Mouse (Mus musculus): ENCODE measurements around the gene Man2a1. TPM values are rescaled to one million over a fixed set of nuclear protein-coding genes. Genes with fewer than 3 reads are reported as not detected.

Gene Man2a1
- polyA plus RNA-seq (2014; fragmentation: Nextera tagmentation; extraction: Ambion mirVana) = 3.0 and 3.5 TPM in 2 replicates

- ATAC-seq (ENCODE audit: low FRiP score) = peak; percentile 98
- H3K9me3 ChIP-seq (ENCODE audit: control insufficient read depth, low read length) = no peaks in the 10 kb centered on the region
- peak within 1 kb of the TSS; percentile 92 for H3K9ac ChIP-seq (ENCODE audit: low read length)
- H3K4me3 ChIP-seq (ENCODE audit: low read depth, low read length) = peak within 1 kb of the TSS; percentile 88
- under 1% methylated on average over 49 of the region's 69 CpGs for WGBS
- H3K36me3 ChIP-seq (ENCODE audit: control insufficient read depth, insufficient read depth, low read length) = no peaks in the 10 kb centered on the region
- H3K27me3 ChIP-seq (ENCODE audit: control insufficient read depth, insufficient read depth, low read length) = no peaks in the 10 kb centered on the region
- peak; percentile 99 for DNase-seq (ENCODE audit: low spot score, missing footprints)
- peaks cover 8% of the 10 kb centered on the region for H3K4me1 ChIP-seq (ENCODE audit: control insufficient read depth, insufficient read depth, low read length)
- H3K4me2 ChIP-seq = peak within 1 kb of the TSS; percentile 94
- peak within 1 kb of the TSS; percentile 72 for H3K27ac ChIP-seq (ENCODE audit: low read depth, low read length)
These were observed at the start of gene Man2a1 for GRCm38 (mm10) chr17:64600372-64601090. Gene Man2a1 (plus strand): TSS chr17:64600736.

DNA sequence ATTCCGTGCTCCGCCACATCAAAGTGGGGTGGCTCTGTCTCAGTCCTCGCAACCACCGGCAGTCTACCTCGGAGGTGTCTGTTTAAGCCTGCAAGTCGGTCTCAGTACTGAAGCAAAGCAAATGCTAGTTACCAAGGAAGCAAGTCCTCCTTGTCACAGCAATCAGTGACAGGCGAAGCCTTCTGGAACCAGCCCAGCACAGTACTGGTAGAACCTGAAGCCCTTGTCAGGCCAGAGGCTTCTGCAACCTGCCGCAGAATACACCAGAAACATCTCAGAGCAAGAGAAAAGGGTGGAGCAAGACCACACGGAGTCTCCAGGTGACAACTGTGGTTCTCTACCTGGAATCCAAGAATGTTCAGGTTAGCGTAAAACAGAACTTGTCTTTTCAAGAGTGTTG, 47.2 kb upstream of the Man2a1 start:
- Histone ChIP-seq H3K36me3 (ENCODE audit: control insufficient read depth, insufficient read depth, low read length) (no peaks in the 10 kb centered on the region), H3K9me3 (ENCODE audit: control insufficient read depth, low read length) (no peaks in the 10 kb centered on the region), H3K9ac (ENCODE audit: low read length) (no peak overlapping the region), H3K4me2 (no peak overlapping the region), H3K27me3 (ENCODE audit: control insufficient read depth, insufficient read depth, low read length) (no peaks in the 10 kb centered on the region), H3K4me1 (ENCODE audit: control insufficient read depth, insufficient read depth, low read length) (no peaks in the 10 kb centered on the region), H3K4me3 (ENCODE audit: low read depth, low read length) (no peak overlapping the region), H3K27ac (ENCODE audit: low read depth, low read length) (no peak overlapping the region)
- no peak for DNase-seq (ENCODE audit: low spot score, missing footprints)
- ATAC-seq (ENCODE audit: low FRiP score) = no peak
- WGBS = 92% methylated on average over 10 of the region's 10 CpGs

DNA sequence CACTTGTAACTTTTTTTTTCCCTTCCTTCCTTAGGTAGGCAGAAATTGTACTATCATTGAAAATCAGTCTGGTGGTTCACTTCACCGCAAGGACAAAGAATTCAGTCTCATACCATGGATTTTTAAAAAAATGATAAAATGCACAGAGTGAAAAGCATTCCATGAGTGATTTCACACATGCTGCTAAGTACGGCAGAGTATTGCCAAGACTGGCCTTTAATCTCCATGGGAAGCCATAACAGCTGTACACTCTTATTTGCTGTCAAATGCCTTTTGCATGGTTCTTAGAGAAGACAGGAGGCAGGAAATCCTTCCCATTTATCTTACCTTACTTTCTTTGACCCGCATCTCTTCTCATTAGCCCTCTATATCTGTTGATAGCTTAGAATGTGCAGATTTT, 45.6 kb upstream of the Man2a1 start:
- WGBS = 77% methylated on average over 3 of the region's 3 CpGs
- no peak for ATAC-seq (ENCODE audit: low FRiP score)

DNA sequence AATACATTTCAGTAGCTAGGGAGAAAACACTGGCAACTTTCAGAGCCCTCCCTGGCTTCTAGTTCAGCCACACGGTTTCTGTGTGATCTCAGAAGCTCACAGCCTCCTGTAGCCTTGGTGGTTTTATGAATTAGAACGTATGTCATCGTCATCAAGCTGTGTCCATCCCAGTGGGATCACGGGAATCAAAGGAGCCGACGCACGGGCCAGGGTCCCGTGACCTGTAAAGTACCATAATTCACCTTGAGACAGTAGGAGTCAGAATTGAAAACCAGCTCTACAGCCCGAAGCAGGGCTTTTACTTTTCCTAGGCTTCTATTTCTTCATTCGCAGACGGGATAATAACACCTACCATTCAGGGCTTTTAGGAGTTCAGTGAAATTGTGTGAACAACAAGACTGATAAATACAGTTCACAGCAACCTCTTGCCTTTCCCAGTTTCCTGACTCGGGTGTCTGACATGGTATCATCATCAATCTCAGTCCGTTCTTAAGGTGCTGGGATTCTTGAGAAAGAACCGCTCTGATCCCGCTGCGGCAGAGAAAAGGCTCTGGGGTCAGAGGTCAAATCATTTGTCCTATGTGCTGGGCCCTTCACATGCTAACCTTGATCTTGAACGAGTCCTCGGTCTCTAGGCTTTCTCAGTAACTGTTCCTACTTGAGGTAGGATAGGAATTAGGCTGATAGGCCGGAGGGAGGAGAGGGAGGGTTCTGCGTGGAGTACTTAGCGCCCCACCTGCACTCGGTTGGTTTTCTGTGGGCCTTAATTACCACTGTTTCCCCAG, 43.7 kb upstream of the Man2a1 start:
- 91% methylated on average over 22 of the region's 22 CpGs for WGBS
- DNase-seq (ENCODE audit: low spot score, missing footprints) (no peak), ATAC-seq (ENCODE audit: low FRiP score) (no peak)
- H3K9me3 ChIP-seq (ENCODE audit: control insufficient read depth, low read length) = no peaks in the 10 kb centered on the region
- 0 out of 2 replicates have a peak, but pooled peaks cover 2% of the 10 kb centered on the region for H3K4me1 ChIP-seq (ENCODE audit: control insufficient read depth, insufficient read depth, low read length)
- H3K4me3 ChIP-seq (ENCODE audit: low read depth, low read length) = no peak overlapping the region
- H3K9ac ChIP-seq (ENCODE audit: low read length) = no peak overlapping the region
- H3K27ac ChIP-seq (ENCODE audit: low read depth, low read length) = no peak overlapping the region
- H3K36me3 ChIP-seq (ENCODE audit: control insufficient read depth, insufficient read depth, low read length) = no peaks in the 10 kb centered on the region
- no peak overlapping the region for H3K4me2 ChIP-seq
- H3K27me3 ChIP-seq (ENCODE audit: control insufficient read depth, insufficient read depth, low read length) = no peaks in the 10 kb centered on the region

More for the DNA sequence above, 45.6 kb upstream of the Man2a1 start:
- H3K9ac ChIP-seq (ENCODE audit: low read length) = no peak overlapping the region
- H3K27me3 ChIP-seq (ENCODE audit: control insufficient read depth, insufficient read depth, low read length) = no peaks in the 10 kb centered on the region
- DNase-seq (ENCODE audit: low spot score, missing footprints) = no peak
- 0 out of 2 replicates have a peak, but pooled peaks cover 2% of the 10 kb centered on the region for H3K4me1 ChIP-seq (ENCODE audit: control insufficient read depth, insufficient read depth, low read length)
- no peak overlapping the region for H3K4me3 ChIP-seq (ENCODE audit: low read depth, low read length)
- no peak overlapping the region for H3K4me2 ChIP-seq
- H3K36me3 ChIP-seq (ENCODE audit: control insufficient read depth, insufficient read depth, low read length) = no peaks in the 10 kb centered on the region
- H3K27ac ChIP-seq (ENCODE audit: low read depth, low read length) = no peak overlapping the region
- H3K9me3 ChIP-seq (ENCODE audit: control insufficient read depth, low read length) = no peaks in the 10 kb centered on the region

DNA sequence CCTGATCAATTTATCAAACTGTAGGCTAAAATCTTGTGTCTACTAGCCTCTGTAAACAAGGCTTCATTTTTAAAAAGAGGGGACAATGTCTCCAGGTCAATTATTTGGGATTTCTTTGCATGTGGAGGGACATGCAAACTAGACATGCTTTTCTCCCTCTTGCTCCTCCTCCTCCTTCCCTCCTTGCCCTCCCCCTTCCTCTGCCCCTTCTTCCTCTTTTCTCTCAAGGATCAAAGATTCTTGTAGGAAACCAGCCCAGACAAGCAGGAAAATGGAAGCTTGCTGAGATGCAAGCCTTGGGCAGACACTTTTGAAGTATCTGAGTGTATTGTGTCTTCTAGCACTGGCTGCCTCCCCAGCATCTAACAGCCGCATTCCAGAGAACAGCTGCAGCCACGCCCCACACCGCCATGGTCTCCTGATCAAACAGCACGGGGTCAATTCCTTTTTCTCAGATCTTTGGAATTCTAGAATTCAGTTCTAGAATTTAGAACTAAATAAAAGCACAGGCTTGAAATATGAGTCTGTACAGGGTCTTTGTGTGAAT, 41.5 kb upstream of the Man2a1 start:
- H3K27ac ChIP-seq (ENCODE audit: low read depth, low read length) = no peak overlapping the region

GRCm38 (mm10) chr17:64566435-64566834, 34.1 kb upstream of the Man2a1 start:
- no peak overlapping the region for H3K9ac ChIP-seq (ENCODE audit: low read length)
- DNase-seq (ENCODE audit: low spot score, missing footprints) (no peak), ATAC-seq (ENCODE audit: low FRiP score) (no peak)
- no peak overlapping the region for H3K27ac ChIP-seq (ENCODE audit: low read depth, low read length)
- H3K27me3 ChIP-seq (ENCODE audit: control insufficient read depth, insufficient read depth, low read length) = no peaks in the 10 kb centered on the region
- no peaks in the 10 kb centered on the region for H3K36me3 ChIP-seq (ENCODE audit: control insufficient read depth, insufficient read depth, low read length)
- 86% methylated on average over 6 of the region's 6 CpGs for WGBS
- no peaks in the 10 kb centered on the region for H3K9me3 ChIP-seq (ENCODE audit: control insufficient read depth, low read length)
- no peaks in the 10 kb centered on the region for H3K4me1 ChIP-seq (ENCODE audit: control insufficient read depth, insufficient read depth, low read length)
- H3K4me2 ChIP-seq = no peak overlapping the region
- no peak overlapping the region for H3K4me3 ChIP-seq (ENCODE audit: low read depth, low read length)

More for the DNA sequence above, 41.5 kb upstream of the Man2a1 start:
- 5% methylated on average over 4 of the region's 4 CpGs for WGBS
- H3K4me2 ChIP-seq = no peak overlapping the region
- no peaks in the 10 kb centered on the region for H3K9me3 ChIP-seq (ENCODE audit: control insufficient read depth, low read length)
- 0 out of 2 replicates have a peak, but pooled peaks cover 2% of the 10 kb centered on the region for H3K4me1 ChIP-seq (ENCODE audit: control insufficient read depth, insufficient read depth, low read length)
- peak; percentile 80 for ATAC-seq (ENCODE audit: low FRiP score)
- no peaks in the 10 kb centered on the region for H3K27me3 ChIP-seq (ENCODE audit: control insufficient read depth, insufficient read depth, low read length)
- no peak overlapping the region for H3K4me3 ChIP-seq (ENCODE audit: low read depth, low read length)
- H3K9ac ChIP-seq (ENCODE audit: low read length) = no peak overlapping the region
- H3K36me3 ChIP-seq (ENCODE audit: control insufficient read depth, insufficient read depth, low read length) = no peaks in the 10 kb centered on the region
- no peak for DNase-seq (ENCODE audit: low spot score, missing footprints)

- Histone ChIP-seq H3K27me3 (ENCODE audit: control insufficient read depth, insufficient read depth, low read length) (no peaks in the 10 kb centered on the region), H3K4me1 (ENCODE audit: control insufficient read depth, insufficient read depth, low read length) (no peaks in the 10 kb centered on the region), H3K4me3 (ENCODE audit: low read depth, low read length) (no peak overlapping the region), H3K9me3 (ENCODE audit: control insufficient read depth, low read length) (no peaks in the 10 kb centered on the region), H3K36me3 (ENCODE audit: control insufficient read depth, insufficient read depth, low read length) (no peaks in the 10 kb centered on the region), H3K9ac (ENCODE audit: low read length) (no peak overlapping the region), H3K27ac (ENCODE audit: low read depth, low read length) (no peak overlapping the region), H3K4me2 (no peak overlapping the region)
- 98% methylated on average over 3 of the region's 3 CpGs for WGBS
- no peak for ATAC-seq (ENCODE audit: low FRiP score)
- no peak for DNase-seq (ENCODE audit: low spot score, missing footprints)
These were observed 33.0 kb upstream of the Man2a1 start for GRCm38 (mm10) chr17:64567546-64567945.

- Histone ChIP-seq H3K4me3 (ENCODE audit: low read depth, low read length) (no peak overlapping the region), H3K4me1 (ENCODE audit: control insufficient read depth, insufficient read depth, low read length) (no peaks in the 10 kb centered on the region), H3K9ac (ENCODE audit: low read length) (no peak overlapping the region), H3K4me2 (no peak overlapping the region), H3K27me3 (ENCODE audit: control insufficient read depth, insufficient read depth, low read length) (no peaks in the 10 kb centered on the region), H3K9me3 (ENCODE audit: control insufficient read depth, low read length) (no peaks in the 10 kb centered on the region), H3K27ac (ENCODE audit: low read depth, low read length) (no peak overlapping the region), H3K36me3 (ENCODE audit: control insufficient read depth, insufficient read depth, low read length) (no peaks in the 10 kb centered on the region)
- WGBS = 91% methylated on average over 9 of the region's 9 CpGs
- DNase-seq (ENCODE audit: low spot score, missing footprints) = no peak
- no peak for ATAC-seq (ENCODE audit: low FRiP score)
These were observed 26.6 kb upstream of the Man2a1 start for GRCm38 (mm10) chr17:64573981-64574380.

GRCm38 (mm10) chr17:64575240-64575639, 25.3 kb upstream of the Man2a1 start:
- no peak overlapping the region for H3K27ac ChIP-seq (ENCODE audit: low read depth, low read length)
- ATAC-seq (ENCODE audit: low FRiP score) (no peak), DNase-seq (ENCODE audit: low spot score, missing footprints) (no peak)
- H3K27me3 ChIP-seq (ENCODE audit: control insufficient read depth, insufficient read depth, low read length) = no peaks in the 10 kb centered on the region
- H3K4me1 ChIP-seq (ENCODE audit: control insufficient read depth, insufficient read depth, low read length) = no peaks in the 10 kb centered on the region
- H3K9me3 ChIP-seq (ENCODE audit: control insufficient read depth, low read length) = no peaks in the 10 kb centered on the region
- 74% methylated on average over 6 of the region's 6 CpGs for WGBS
- no peak overlapping the region for H3K9ac ChIP-seq (ENCODE audit: low read length)
- H3K4me2 ChIP-seq = no peak overlapping the region
- no peaks in the 10 kb centered on the region for H3K36me3 ChIP-seq (ENCODE audit: control insufficient read depth, insufficient read depth, low read length)
- H3K4me3 ChIP-seq (ENCODE audit: low read depth, low read length) = no peak overlapping the region

All from midbrain, embryonic 11.5 days (tissue).